Mouse (Mus musculus) duodenum, adult 2 months (tissue): ENCODE data around the gene Olfr203. TPM values are rescaled to one million over a fixed set of nuclear protein-coding genes. Genes with fewer than 3 reads are reported as not detected.

Experiments used
- polyA plus RNA-seq: library from polyadenylated mRNA; depleted of rRNA; stranded (reverse); fragments of >200 nt; gene quantifications from 2 replicates; pipeline ENCODE4 v1.2.3, GENCODE M21; 2012; ENCODE audit warnings: low replicate concordance; rRNA removed

The Olfr203 gene
- not detected in 2 replicates for polyA plus RNA-seq

GRCm38 (mm10) chr16:59298581-59298980 is at the start of gene Olfr203:
Gene Olfr203 (plus strand): TSS chr16:59298881.

DNA sequence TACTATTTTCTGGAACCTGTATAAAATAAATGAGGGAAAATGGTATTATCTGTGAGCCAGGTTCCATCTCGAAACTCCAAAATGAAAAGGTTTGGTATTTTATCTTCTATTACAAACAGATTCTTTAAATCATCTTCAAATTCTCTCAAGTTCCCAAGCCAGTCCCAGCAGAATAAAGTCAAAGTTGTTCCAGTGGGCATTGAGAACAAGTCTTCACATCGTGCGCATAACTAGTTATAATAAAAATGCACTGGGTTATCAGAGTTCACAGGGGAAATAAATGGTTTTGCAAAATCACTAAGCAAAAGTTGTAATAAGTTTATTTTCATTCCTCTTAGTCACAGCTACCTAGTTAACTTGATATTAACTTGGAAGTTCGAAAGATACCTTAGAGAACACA is 26.1 kb upstream of the Olfr203 start, which contains the start of gene Olfr201:
Gene Olfr201, minus strand, starts transcription at position 101 of the 400 bp plus-strand sequence.

DNA sequence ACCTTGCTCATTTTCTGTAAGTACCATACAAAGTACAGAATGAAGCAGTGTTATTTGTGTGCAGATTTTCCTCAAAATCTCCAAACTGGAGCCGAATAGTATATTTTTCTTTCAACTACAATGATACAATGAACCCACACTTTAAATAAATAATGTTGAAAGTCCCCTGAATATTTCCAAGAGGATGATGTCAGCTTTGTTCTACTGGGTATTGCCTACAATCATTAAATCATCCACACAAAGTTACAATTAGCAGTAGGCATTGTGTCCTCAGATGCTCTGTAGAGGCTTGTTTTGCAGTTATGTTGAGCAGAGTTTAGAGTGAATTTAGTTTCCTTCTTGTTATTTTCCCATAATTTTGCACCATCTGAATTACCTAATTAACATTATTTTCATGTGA is 12.0 kb upstream of the Olfr203 start, which contains the start of gene Olfr202:
Gene Olfr202, minus strand, starts transcription at position 101 of the 400 bp plus-strand sequence.

GRCm38 (mm10) chr16:59318148-59318547 is 19.5 kb downstream of the Olfr203 start, which contains the start of gene Olfr204:
Gene Olfr204 (minus strand): TSS chr16:59318248.

DNA sequence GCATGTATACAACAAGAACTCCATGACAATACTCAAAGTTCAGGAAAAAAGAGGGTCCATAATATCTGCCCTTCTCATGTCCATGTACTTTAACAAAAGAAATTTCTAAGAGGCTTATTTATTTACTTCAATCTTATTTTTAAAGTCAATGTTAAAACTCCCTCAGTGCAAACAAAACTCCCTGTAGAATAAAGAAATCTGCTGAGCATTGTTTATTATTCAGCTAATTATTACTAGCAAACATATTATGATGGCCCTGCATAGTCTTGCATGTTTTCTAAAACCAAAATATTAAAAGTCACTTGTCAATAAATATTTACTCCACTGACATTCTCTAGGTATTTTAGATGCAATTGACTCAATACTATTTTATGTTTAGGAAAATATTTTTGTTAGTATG is 32.4 kb downstream of the Olfr203 start, which contains the start of gene Olfr205:
Gene Olfr205, minus strand, starts transcription at position 101 of the 400 bp plus-strand sequence.

DNA sequence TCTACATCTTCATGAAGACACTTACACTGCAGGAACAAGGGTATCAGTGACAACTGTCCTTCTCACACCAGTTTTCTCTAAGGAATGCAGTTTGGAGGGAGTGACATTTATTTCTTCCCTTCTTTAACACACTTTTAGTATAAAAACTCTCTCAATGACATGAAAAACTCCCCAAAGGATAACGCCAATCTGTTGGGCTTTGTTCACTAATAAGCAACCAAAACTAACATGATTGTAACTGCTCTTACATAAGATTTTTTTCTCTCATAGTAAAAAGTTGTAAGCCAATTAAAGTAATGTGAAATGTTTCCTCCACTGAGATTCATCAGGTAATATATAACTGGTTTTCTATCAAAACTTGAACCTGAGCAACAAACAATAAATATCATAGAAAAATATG is 50.5 kb downstream of the Olfr203 start, which contains the start of gene Olfr206:
Gene Olfr206, minus strand, starts transcription at position 101 of the 400 bp plus-strand sequence.

Other genes starting within 250 kb of the Olfr203 start
- gene Olfr190, start 220.9 kb upstream of the Olfr203 start, polyA plus RNA-seq, result not detected in 2 replicates
- gene Olfr191, start 209.1 kb upstream of the Olfr203 start, polyA plus RNA-seq, result not detected in 2 replicates
- gene Olfr193, start 187.0 kb upstream of the Olfr203 start, polyA plus RNA-seq, result not detected in 2 replicates
- not detected in 2 replicates for gene Olfr194, start 177.8 kb upstream of the Olfr203 start, polyA plus RNA-seq
- gene Olfr195, start 151.8 kb upstream of the Olfr203 start, polyA plus RNA-seq, result not detected in 2 replicates
- not detected in 2 replicates for gene Olfr196, start 128.4 kb upstream of the Olfr203 start, polyA plus RNA-seq
- not detected in 2 replicates for gene Olfr198, start 95.3 kb upstream of the Olfr203 start, polyA plus RNA-seq
- not detected in 2 replicates for gene Olfr199, start 79.1 kb upstream of the Olfr203 start, polyA plus RNA-seq
- not detected in 2 replicates for gene Olfr201, start 26.2 kb upstream of the Olfr203 start, polyA plus RNA-seq
- gene Olfr202, start 12.1 kb upstream of the Olfr203 start, polyA plus RNA-seq, result not detected in 2 replicates
- gene Olfr204, start 19.4 kb downstream of the Olfr203 start, polyA plus RNA-seq, result not detected in 2 replicates
- gene Olfr205, start 32.3 kb downstream of the Olfr203 start, polyA plus RNA-seq, result not detected in 2 replicates
- not detected in 2 replicates for gene Olfr206, start 50.4 kb downstream of the Olfr203 start, polyA plus RNA-seq
- gene Olfr209, start 65.1 kb downstream of the Olfr203 start, polyA plus RNA-seq, result not detected in 2 replicates
- not detected in 2 replicates for gene Gabrr3, start 108.5 kb downstream of the Olfr203 start, polyA plus RNA-seq
- 0.95 and 1.9 TPM in 2 replicates for gene Riox2, start 172.9 kb downstream of the Olfr203 start, polyA plus RNA-seq